Mouse (Mus musculus) hindbrain, embryonic 16.5 days (tissue): ENCODE measurements at regions not wholly inside any gene's neighbourhood (a gene's known extent, or its start where the extent isn't known, plus 50 kb on each side); places are given as distances from the start of the nearest gene placed in this dataset.

Experiments
- ATAC-seq: fragments of 200-750 bp; cut with Nextera tagmentation; 2 replicates; pipeline ENCODE4 v1.8.0; 2017; ENCODE audit warnings: moderate TSS enrichment, moderate library complexity
- H3K27ac ChIP-seq: fragments of 300-500 bp; sonication (generic); 2 replicates; pipeline ENCODE4 v1.5.1; 2014; ENCODE audit warnings: low read depth, mild to moderate bottlenecking, control low read depth, low read length, moderate library complexity
- H3K27me3 ChIP-seq: fragments of 300-500 bp; sonication (generic); replicated peaks from 2 replicates; pipeline ENCODE4 v1.6.1; 2014; ENCODE audit warnings: low read length; ENCODE audit not compliant: control insufficient read depth, insufficient read depth
- H3K36me3 ChIP-seq: fragments of 300-500 bp; sonication (generic); 2 replicates; pipeline ENCODE4 v1.6.1; 2014; ENCODE audit warnings: mild to moderate bottlenecking, low read length, moderate library complexity, mixed read lengths; ENCODE audit not compliant: control insufficient read depth, insufficient read depth
- H3K4me1 ChIP-seq: fragments of 300-500 bp; sonication (generic); 2 replicates; pipeline ENCODE4 v1.6.1; 2014; ENCODE audit warnings: low read depth, low read length; ENCODE audit not compliant: control insufficient read depth, insufficient read depth
- H3K4me2 ChIP-seq: fragments of 300-500 bp; sonication (generic); 2 replicates; pipeline ENCODE4 v1.6.1; 2014; ENCODE audit warnings: mild to moderate bottlenecking, low read length, control low read depth, moderate library complexity
- H3K4me3 ChIP-seq: fragments of 300-500 bp; sonication (generic); 2 replicates; pipeline ENCODE4 v1.5.1; 2014; ENCODE audit warnings: mild to moderate bottlenecking, low read length, control low read depth, moderate library complexity
- H3K9ac ChIP-seq: fragments of 300-500 bp; sonication (generic); 2 replicates; pipeline ENCODE4 v1.6.1; 2014; ENCODE audit warnings: low read depth, mild to moderate bottlenecking, control low read depth, low read length, moderate library complexity
- H3K9me3 ChIP-seq: fragments of 300-500 bp; sonication (generic); 2 replicates; pipeline ENCODE4 v1.6.1; 2014; ENCODE audit warnings: mild to moderate bottlenecking, low read length, moderate library complexity; ENCODE audit not compliant: control insufficient read depth
- WGBS: fragments of 180-500 bp; shearing (Covaris S2); extraction: QIAGEN DNeasy Blood & Tissue Kit; methylation state at CpG from one replicate; pipeline ENCODE4 v1.1.7; 2014; 5-methylcytosine and 5-hydroxymethylcytosine counted together

GRCm38 (mm10) chr2:173454741-173455140 lies 67.6 kb upstream of the 1700021F07Rik start:
- H3K4me1 ChIP-seq = no peaks in the 10 kb centered on the region
- H3K27me3 ChIP-seq = no peaks in the 10 kb centered on the region
- 100% methylated on average over 4 of the region's 4 CpGs for WGBS
- H3K4me3 ChIP-seq = no peak overlapping the region
- no peak overlapping the region for H3K27ac ChIP-seq
- no peak for ATAC-seq
- no peaks in the 10 kb centered on the region for H3K9me3 ChIP-seq
- no peaks in the 10 kb centered on the region for H3K36me3 ChIP-seq
- no peak overlapping the region for H3K4me2 ChIP-seq
- no peak overlapping the region for H3K9ac ChIP-seq

- no peaks in the 10 kb centered on the region for H3K27me3 ChIP-seq
- H3K9ac ChIP-seq = no peak overlapping the region
- 95% methylated on average over 12 of the region's 12 CpGs for WGBS
- H3K4me1 ChIP-seq = no peaks in the 10 kb centered on the region
- no peak overlapping the region for H3K27ac ChIP-seq
- no peaks in the 10 kb centered on the region for H3K36me3 ChIP-seq
- no peak overlapping the region for H3K4me2 ChIP-seq
- no peak overlapping the region for H3K4me3 ChIP-seq
- no peaks in the 10 kb centered on the region for H3K9me3 ChIP-seq
- ATAC-seq = no peak
Observed at GRCm38 (mm10) chr2:173455216-173455615, 67.2 kb upstream of the 1700021F07Rik start.

GRCm38 (mm10) chr2:173456083-173456482 lies 66.3 kb upstream of the 1700021F07Rik start:
- no peak overlapping the region for H3K9ac ChIP-seq
- H3K4me1 ChIP-seq = no peaks in the 10 kb centered on the region
- ATAC-seq = no peak

GRCm38 (mm10) chr2:173456924-173457623 lies 65.3 kb upstream of the 1700021F07Rik start:
- 82% methylated on average over 9 of the region's 9 CpGs for WGBS
- Histone ChIP-seq H3K4me1 (no peaks in the 10 kb centered on the region), H3K27me3 (no peaks in the 10 kb centered on the region), H3K9me3 (peaks cover 2% of the 10 kb centered on the region; the same call in 1 of the 2 replicates), H3K4me3 (no peak overlapping the region), H3K4me2 (no peak overlapping the region), H3K36me3 (no peaks in the 10 kb centered on the region), H3K9ac (no peak overlapping the region), H3K27ac (no peak overlapping the region)
- no peak for ATAC-seq

More at GRCm38 (mm10) chr2:173456083-173456482, 66.3 kb upstream of the 1700021F07Rik start:
- H3K4me3 ChIP-seq = no peak overlapping the region
- H3K9me3 ChIP-seq = no peaks in the 10 kb centered on the region
- WGBS = 80% methylated on average over 7 of the region's 7 CpGs
- H3K27ac ChIP-seq = no peak overlapping the region
- H3K27me3 ChIP-seq = no peaks in the 10 kb centered on the region
- H3K4me2 ChIP-seq = no peak overlapping the region
- H3K36me3 ChIP-seq = no peaks in the 10 kb centered on the region

GRCm38 (mm10) chr2:173457624-173458320 lies 64.6 kb upstream of the 1700021F07Rik start:
- WGBS = 93% methylated on average over 18 of the region's 18 CpGs

GRCm38 (mm10) chr2:173458861-173459260 lies 63.5 kb upstream of the 1700021F07Rik start:
- no peaks in the 10 kb centered on the region for H3K27me3 ChIP-seq
- WGBS = 87% methylated on average over 12 of the region's 12 CpGs
- H3K9me3 ChIP-seq = peaks cover 2% of the 10 kb centered on the region; the same call in 1 of the 2 replicates
- ATAC-seq = no peak
- no peaks in the 10 kb centered on the region for H3K4me1 ChIP-seq
- H3K4me2 ChIP-seq = no peak overlapping the region
- no peak overlapping the region for H3K9ac ChIP-seq
- H3K27ac ChIP-seq = no peak overlapping the region
- no peak overlapping the region for H3K4me3 ChIP-seq
- H3K36me3 ChIP-seq = no peaks in the 10 kb centered on the region

More at GRCm38 (mm10) chr2:173457624-173458320, 64.6 kb upstream of the 1700021F07Rik start:
- H3K27ac ChIP-seq = no peak overlapping the region
- H3K9ac ChIP-seq = no peak overlapping the region
- no peak overlapping the region for H3K4me3 ChIP-seq
- H3K4me2 ChIP-seq = no peak overlapping the region
- no peaks in the 10 kb centered on the region for H3K36me3 ChIP-seq
- H3K9me3 ChIP-seq = peaks cover 2% of the 10 kb centered on the region; the same call in 1 of the 2 replicates
- ATAC-seq = no peak
- no peaks in the 10 kb centered on the region for H3K27me3 ChIP-seq
- H3K4me1 ChIP-seq = no peaks in the 10 kb centered on the region

- Histone ChIP-seq H3K36me3 (no peaks in the 10 kb centered on the region), H3K9me3 (peaks cover 2% of the 10 kb centered on the region; the same call in 1 of the 2 replicates), H3K4me3 (no peak overlapping the region), H3K4me2 (no peak overlapping the region), H3K27ac (no peak overlapping the region), H3K4me1 (no peaks in the 10 kb centered on the region), H3K9ac (no peak overlapping the region), H3K27me3 (no peaks in the 10 kb centered on the region)
- ATAC-seq = no peak
- WGBS = 94% methylated on average over 9 of the region's 9 CpGs
Observed at GRCm38 (mm10) chr2:173463313-173463712, 59.1 kb upstream of the 1700021F07Rik start.

GRCm38 (mm10) chr2:173464562-173464961 lies 57.8 kb upstream of the 1700021F07Rik start:
- Histone ChIP-seq H3K27ac (no peak overlapping the region), H3K4me2 (no peak overlapping the region), H3K4me1 (no peaks in the 10 kb centered on the region), H3K27me3 (no peaks in the 10 kb centered on the region), H3K9ac (no peak overlapping the region), H3K4me3 (no peak overlapping the region), H3K36me3 (no peaks in the 10 kb centered on the region), H3K9me3 (peaks cover 2% of the 10 kb centered on the region; the same call in 1 of the 2 replicates)
- no peak for ATAC-seq
- WGBS = 84% methylated on average over 2 of the region's 2 CpGs

- no peak for ATAC-seq
- WGBS = 63% methylated on average over 6 of the region's 6 CpGs
- no peaks in the 10 kb centered on the region for H3K36me3 ChIP-seq
- H3K9me3 ChIP-seq = peaks cover 2% of the 10 kb centered on the region; the same call in 1 of the 2 replicates
- no peaks in the 10 kb centered on the region for H3K27me3 ChIP-seq
- H3K9ac ChIP-seq = no peak overlapping the region
- no peak overlapping the region for H3K4me2 ChIP-seq
- H3K4me3 ChIP-seq = no peak overlapping the region
- no peak overlapping the region for H3K27ac ChIP-seq
- H3K4me1 ChIP-seq = no peaks in the 10 kb centered on the region
Observed at GRCm38 (mm10) chr2:173465006-173465620, 57.3 kb upstream of the 1700021F07Rik start.
